ENCODE assay signal across 12 mouse cellular contexts in the genomic region with DNA sequence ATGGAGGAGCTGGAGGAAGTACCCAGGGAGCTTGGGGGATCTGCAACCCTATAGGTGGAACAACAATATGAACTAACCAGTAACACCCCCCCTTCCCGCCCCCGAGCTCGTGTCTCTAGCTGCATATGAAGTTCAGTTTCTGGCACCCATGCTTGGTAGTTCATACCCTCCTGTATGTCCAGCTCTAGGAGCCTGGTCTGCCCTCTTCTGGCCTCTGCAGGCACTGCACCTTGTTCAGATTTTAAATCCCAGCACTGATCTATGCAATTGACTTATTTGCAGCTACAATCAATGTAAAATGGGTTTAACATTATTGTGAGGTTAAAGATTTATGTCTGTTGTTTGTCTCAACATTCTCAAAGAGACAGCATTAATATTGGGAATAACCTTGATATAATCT.
DNase-seq lines count a peak whose midpoint lies in the region; ATAC-seq and TF ChIP-seq lines count a peak whose summit lies in the region.
"Had no signal": no experiment of that assay in that cellular context is flagged by ENCODE, and none has a peak within 500 bp of the region (broad histone marks: within the 10 kb centered on the region; RNA-seq: fewer than 3 reads in every experiment).

No protein-coding gene starts in this region.

- no peak for ATAC-seq in G1E (ENCODE audit: extremely low read depth, insufficient number of reproducible peaks, low FRiP score, poor library complexity, severe bottlenecking)
- no peak for ATAC-seq in stomach, postnatal 0 days (ENCODE audit: low FRiP score, low TSS enrichment)

- peak; percentile 17 to 20 for DNase-seq in kidney, postnatal 4 days
- DNase-seq in kidney, adult 9 months, result no peak
- DNase-seq in G1E (ENCODE audit: low spot score), result peak; percentile 2
- DNase-seq in embryo, embryonic 10.5 days (ENCODE audit: low spot score), result peak; percentile 22
- DNase-seq in stomach, postnatal 0 days (ENCODE audit: low spot score), result no peak
- no peak for DNase-seq in left cerebral cortex, adult 11 months (ENCODE audit: low spot score)
- no peak for DNase-seq in gastrocnemius, postnatal 36 days
- DNase-seq in kidney, adult 11 months, result no peak
- DNase-seq: cerebellum, adult 11 months; gastrocnemius, postnatal 10 days had no signal

- no peak overlapping the region for H3K4me3 ChIP-seq in G1E (ENCODE audit: low read depth, low read length)
- H3K4me3 ChIP-seq in stomach, postnatal 0 days (ENCODE audit: low read depth, low read length), result no peak overlapping the region
- H3K4me3 ChIP-seq: midbrain, embryonic 12.5 days; stomach, embryonic 15.5 days had no signal

- H3K36me3 ChIP-seq in G1E (replicated peaks), result no peaks in the 10 kb centered on the region
- H3K36me3 ChIP-seq in stomach, postnatal 0 days (ENCODE audit: control insufficient read depth, insufficient read depth, low read length), result no peaks in the 10 kb centered on the region
- H3K36me3 ChIP-seq: midbrain, embryonic 12.5 days; stomach, embryonic 15.5 days had no signal

- no peak overlapping the region for H3K4me2 ChIP-seq in stomach, postnatal 0 days (replicated peaks; ENCODE audit: low read depth)
- H3K4me2 ChIP-seq: midbrain, embryonic 12.5 days; stomach, embryonic 15.5 days had no signal

- TF ChIP-seq CTCF in G1E (IDR thresholded peaks at IDR 0.05; ENCODE audit: low read depth, low read length), result 0 out of 2 replicates have a peak, but pooled peaks have one; percentile 16
- peak; percentile 58 for TF ChIP-seq CTCF in stomach, postnatal 0 days (IDR thresholded peaks at IDR 0.05; ENCODE audit: low read depth)

- intact Hi-C loops in gastrocnemius, postnatal 36 days (cut with DNase I), result no loop called here

- WGBS in stomach, postnatal 0 days, result 85% methylated on average over 3 of the region's 3 CpGs

- no peak overlapping the region for H3K9ac ChIP-seq in stomach, postnatal 0 days (ENCODE audit: low read length)
- H3K9ac ChIP-seq: midbrain, embryonic 12.5 days; stomach, embryonic 15.5 days had no signal

- no peaks in the 10 kb centered on the region for H3K9me3 ChIP-seq in G1E (replicated peaks)
- no peaks in the 10 kb centered on the region for H3K9me3 ChIP-seq in stomach, postnatal 0 days (ENCODE audit: control insufficient read depth, low read length)
- H3K9me3 ChIP-seq: midbrain, embryonic 12.5 days; stomach, embryonic 15.5 days had no signal

- TF ChIP-seq EP300 in stomach, postnatal 0 days (optimal IDR thresholded peaks at IDR 0.05), result no peak

- no peak overlapping the region for H3K27ac ChIP-seq in stomach, postnatal 0 days (replicated peaks)
- H3K27ac ChIP-seq: midbrain, embryonic 12.5 days; stomach, embryonic 15.5 days had no signal

- H3K27me3 ChIP-seq in G1E (ENCODE audit: insufficient read depth, low read length), result 0 out of 2 replicates have a peak, but pooled peaks cover 4% of the 10 kb centered on the region
- H3K27me3 ChIP-seq in stomach, postnatal 0 days (ENCODE audit: control insufficient read depth, insufficient read depth, low read length), result no peaks in the 10 kb centered on the region
- H3K27me3 ChIP-seq: midbrain, embryonic 12.5 days; stomach, embryonic 15.5 days had no signal

- H3K4me1 ChIP-seq in G1E (ENCODE audit: insufficient read depth, low read depth, low read length), result no peaks in the 10 kb centered on the region
- no peaks in the 10 kb centered on the region for H3K4me1 ChIP-seq in stomach, postnatal 0 days (replicated peaks; ENCODE audit: control insufficient read depth, insufficient read depth)
- H3K4me1 ChIP-seq: midbrain, embryonic 12.5 days; stomach, embryonic 15.5 days had no signal

Comparison
In these comparisons a context has a peak if more than half of its experiments do, and no peak if none do; other contexts are left out.
1. DNase-seq: peak in kidney, postnatal 4 days (2 of 2), G1E (single experiment) and embryo, embryonic 10.5 days (single experiment); none in kidney, adult 9 months (single experiment), stomach, postnatal 0 days (single experiment), left cerebral cortex, adult 11 months (single experiment), gastrocnemius, postnatal 36 days (0 of 2) and kidney, adult 11 months (single experiment).